Mouse (Mus musculus) adrenal gland, adult 2 months (tissue): ENCODE measurements around the gene Col9a1. TPM values are rescaled to one million over a fixed set of nuclear protein-coding genes. Genes with fewer than 3 reads are reported as not detected.

Experiments
- DNase-seq: peaks from one replicate; pipeline ENCODE4 v3.0.0; 2021
- long read RNA-seq: library from polyadenylated mRNA; stranded (forward); transcript quantifications from one replicate; pipeline ENCODE4 v2.0.0, GENCODE M21; 2021
- polyA plus RNA-seq: library from polyadenylated mRNA; depleted of rRNA; stranded (reverse); fragments of >200 nt; gene quantifications from 2 replicates; pipeline ENCODE4 v1.2.3, GENCODE M21; 2012; rRNA removed
- total RNA-seq, 2 experiments: library from RNA; stranded (reverse); gene quantifications; 2 replicates each; pipeline ENCODE4 v1.2.3; 2021

The Col9a1 gene
- total RNA-seq: not detected
- not detected in 2 replicates for polyA plus RNA-seq
- long read RNA-seq, partial matches to known transcripts: 0 of 1 reads
- long read RNA-seq, other reads (novel, unspliced or antisense): 1 of 1 reads

GRCm38 (mm10) chr1:24177224-24177851 lies at the start of gene Col9a1:
Gene Col9a1 (plus strand): TSS chr1:24177610.
- DNase-seq: no peak

- no peak for DNase-seq
Observed at GRCm38 (mm10) chr1:24127866-24128265, 49.5 kb upstream of the Col9a1 start.

GRCm38 (mm10) chr1:24133853-24134252 lies 43.6 kb upstream of the Col9a1 start:
- DNase-seq: no peak

GRCm38 (mm10) chr1:24134792-24135191 lies 42.6 kb upstream of the Col9a1 start:
- no peak for DNase-seq

GRCm38 (mm10) chr1:24137133-24137532 lies 40.3 kb upstream of the Col9a1 start:
- DNase-seq: peak; percentile 59

- DNase-seq: no peak
Observed at GRCm38 (mm10) chr1:24140555-24140954, 36.9 kb upstream of the Col9a1 start.

- no peak for DNase-seq
Observed at GRCm38 (mm10) chr1:24143504-24143903, 33.9 kb upstream of the Col9a1 start.

GRCm38 (mm10) chr1:24157751-24158150 lies 19.7 kb upstream of the Col9a1 start:
- DNase-seq: no peak

- DNase-seq: no peak
Observed at GRCm38 (mm10) chr1:24169410-24169809, 8.0 kb upstream of the Col9a1 start.

GRCm38 (mm10) chr1:24171205-24171866 lies 6.1 kb upstream of the Col9a1 start:
- DNase-seq: peak; percentile 30

GRCm38 (mm10) chr1:24171898-24172297 lies 5.5 kb upstream of the Col9a1 start:
- no peak for DNase-seq

GRCm38 (mm10) chr1:24172656-24173055 lies 4.8 kb upstream of the Col9a1 start:
- no peak for DNase-seq

- no peak for DNase-seq
Observed at GRCm38 (mm10) chr1:24175761-24176160, 1.6 kb upstream of the Col9a1 start.

GRCm38 (mm10) chr1:24179856-24180255 lies 2.4 kb downstream of the Col9a1 start:
- no peak for DNase-seq

GRCm38 (mm10) chr1:24184981-24185380 lies 7.6 kb downstream of the Col9a1 start:
- DNase-seq: no peak

- peak; percentile 21 for DNase-seq
Observed at GRCm38 (mm10) chr1:24186964-24187363, 9.6 kb downstream of the Col9a1 start.

GRCm38 (mm10) chr1:24191668-24192067 lies 14.3 kb downstream of the Col9a1 start:
- no peak for DNase-seq

GRCm38 (mm10) chr1:24194111-24194510 lies 16.7 kb downstream of the Col9a1 start:
- peak; percentile 6 for DNase-seq

GRCm38 (mm10) chr1:24195070-24195840 lies 17.8 kb downstream of the Col9a1 start:
- DNase-seq: no peak

- DNase-seq: no peak
Observed at GRCm38 (mm10) chr1:24195951-24196517, 18.6 kb downstream of the Col9a1 start.

- no peak for DNase-seq
Observed at GRCm38 (mm10) chr1:24211621-24212385, 34.4 kb downstream of the Col9a1 start.

GRCm38 (mm10) chr1:24219041-24219440 lies 41.6 kb downstream of the Col9a1 start:
- no peak for DNase-seq
